Mouse (Mus musculus) CH12.LX (cell line): Measurements from ENCODE around the gene Mybpc3. TPM values are rescaled to one million over a fixed set of nuclear protein-coding genes. Genes with fewer than 3 reads are reported as not detected.

Source experiments
- DNase-seq: peaks from one replicate; pipeline ENCODE4 v3.0.0-alpha.2; 2013; ENCODE audit errors: extremely low read depth
- H3K27ac ChIP-seq: 2 replicates; pipeline ENCODE4 v1.5.1; 2012; ENCODE audit warnings: low read depth, mild to moderate bottlenecking, control low read depth, moderate library complexity; ENCODE audit not compliant: insufficient read depth
- H3K27me3 ChIP-seq: replicated peaks from 2 replicates; pipeline ENCODE3; 2012; ENCODE audit warnings: inconsistent platforms
- H3K36me3 ChIP-seq, 2 experiments: replicated peaks in 1 of 2; 2 replicates each; pipeline versions ENCODE3 to v1.6.1; 2012; ENCODE audit warnings: inconsistent platforms in 1 of 2, low read length in 1 of 2, mild to moderate bottlenecking in 1 of 2, mixed read lengths in 1 of 2, moderate library complexity in 1 of 2; ENCODE audit not compliant: control insufficient read depth in 1 of 2, insufficient read depth in 1 of 2
- H3K4me1 ChIP-seq, 2 experiments: 2 replicates each; pipeline ENCODE4 v1.6.1; 2012; ENCODE audit warnings: inconsistent platforms in 1 of 2, moderate library complexity in 1 of 2; ENCODE audit not compliant: insufficient read depth in 2 of 2, control insufficient read depth in 1 of 2
- H3K4me2 ChIP-seq: 2 replicates; pipeline ENCODE4 v1.6.1; 2012; ENCODE audit warnings: low read depth, mild to moderate bottlenecking, control low read depth; ENCODE audit not compliant: poor library complexity, insufficient read depth, severe bottlenecking
- H3K4me3 ChIP-seq, 3 experiments: fragments of 150-350 bp in 1 of 3; sonication (generic) in 1 of 3; replicated peaks in 1 of 3; 2 replicates each; pipeline versions ENCODE3 to v1.5.1; 2011 to 2012; ENCODE audit warnings: low read depth in 2 of 3, low read length in 2 of 3, mild to moderate bottlenecking in 2 of 3, moderate library complexity in 2 of 3, control low read depth in 1 of 3, improper control_type of control experiment in 1 of 3, inconsistent platforms in 1 of 3, mixed read lengths in 1 of 3; ENCODE audit not compliant: poor library complexity in 1 of 3
- H3K79me2 ChIP-seq: replicated peaks from 2 replicates; pipeline ENCODE4 v1.6.1; 2012; ENCODE audit warnings: mild to moderate bottlenecking, moderate library complexity; ENCODE audit not compliant: control insufficient read depth, poor library complexity, insufficient read depth, severe bottlenecking; ENCODE audit errors: extremely low read depth
- H3K9ac ChIP-seq: 2 replicates; pipeline ENCODE4 v1.6.1; 2012; ENCODE audit warnings: low read depth, mild to moderate bottlenecking, control low read depth, moderate library complexity; ENCODE audit not compliant: insufficient read depth
- H3K9me3 ChIP-seq: replicated peaks from 2 replicates; pipeline ENCODE3; 2012; ENCODE audit warnings: low read length, inconsistent platforms, mixed read lengths
- BHLHE40 ChIP-seq: IDR thresholded peaks from 2 replicates; pipeline ENCODE4 v1.6.1; 2011; ENCODE audit warnings: mild to moderate bottlenecking, low read depth, low read length, improper control_type of control experiment
- CHD1 ChIP-seq: IDR thresholded peaks from 2 replicates; pipeline ENCODE4 v1.6.1; 2012; ENCODE audit warnings: low read depth, low read length, improper control_type of control experiment, inconsistent platforms
- CHD2 ChIP-seq: IDR thresholded peaks from 2 replicates; pipeline ENCODE4 v1.6.1; 2011; ENCODE audit warnings: low read length, improper control_type of control experiment
- ELF1 ChIP-seq: IDR thresholded peaks from 2 replicates; pipeline ENCODE4 v1.6.1; 2014; ENCODE audit warnings: low read depth, mild to moderate bottlenecking, inconsistent platforms, low read length, improper control_type of control experiment
- EP300 ChIP-seq: IDR thresholded peaks from 2 replicates; pipeline ENCODE4 v1.6.1; 2011; ENCODE audit warnings: low read length, improper control_type of control experiment
- HCFC1 ChIP-seq: IDR thresholded peaks from 2 replicates; pipeline ENCODE4 v1.6.1; 2012; ENCODE audit warnings: low read depth, mild to moderate bottlenecking, inconsistent platforms, low read length, improper control_type of control experiment
- IRF4 ChIP-seq: IDR thresholded peaks from 2 replicates; pipeline ENCODE4 v1.6.1; 2014; ENCODE audit warnings: low read depth, mild to moderate bottlenecking, inconsistent platforms, low read length, improper control_type of control experiment
- JUND ChIP-seq: conservative IDR thresholded peaks from 2 replicates; pipeline ENCODE4 v1.6.1; 2011; ENCODE audit warnings: low read depth, low read length, improper control_type of control experiment
- KAT2A ChIP-seq: IDR thresholded peaks from 2 replicates; pipeline ENCODE4 v1.6.1; 2012; ENCODE audit warnings: low read length, improper control_type of control experiment, inconsistent platforms; ENCODE audit not compliant: insufficient replicate concordance
- MAFK ChIP-seq: IDR thresholded peaks from 2 replicates; pipeline ENCODE4 v1.6.1; 2011; ENCODE audit warnings: low read length, improper control_type of control experiment; ENCODE audit not compliant: insufficient replicate concordance
- MAX ChIP-seq: IDR thresholded peaks from 2 replicates; pipeline ENCODE4 v1.6.1; 2011; ENCODE audit warnings: low read length, improper control_type of control experiment
- MAZ ChIP-seq: IDR thresholded peaks from 2 replicates; pipeline ENCODE4 v1.6.1; 2012; ENCODE audit warnings: low read depth, mild to moderate bottlenecking, inconsistent platforms, low read length, improper control_type of control experiment, moderate library complexity
- MEF2A ChIP-seq: IDR thresholded peaks from 2 replicates; pipeline ENCODE4 v1.6.1; 2014; ENCODE audit warnings: low read depth, mild to moderate bottlenecking, inconsistent platforms, low read length, improper control_type of control experiment, borderline replicate concordance
- MXI1 ChIP-seq: IDR thresholded peaks from 2 replicates; pipeline ENCODE4 v1.6.1; 2011; ENCODE audit warnings: mild to moderate bottlenecking, low read depth, low read length, improper control_type of control experiment
- MYC ChIP-seq: IDR thresholded peaks from 2 replicates; pipeline ENCODE4 v1.6.1; 2011; ENCODE audit warnings: low read depth, mild to moderate bottlenecking, improper control_type of control experiment, low read length
- NELFE ChIP-seq: IDR thresholded peaks from 2 replicates; pipeline ENCODE4 v1.6.1; 2011; ENCODE audit warnings: low read depth, low read length, improper control_type of control experiment
- NRF1 ChIP-seq: IDR thresholded peaks from 2 replicates; pipeline ENCODE4 v1.6.1; 2014; ENCODE audit warnings: low read depth, mild to moderate bottlenecking, inconsistent platforms, low read length, improper control_type of control experiment, moderate library complexity
- POLR2A ChIP-seq: IDR thresholded peaks from 2 replicates; pipeline ENCODE4 v1.6.1; 2011; ENCODE audit warnings: low read depth, mild to moderate bottlenecking, improper control_type of control experiment, low read length
- RAD21 ChIP-seq: IDR thresholded peaks from 2 replicates; pipeline ENCODE4 v1.6.1; 2011; ENCODE audit warnings: low read depth, mild to moderate bottlenecking, low read length, improper control_type of control experiment, moderate library complexity
- SIN3A ChIP-seq: IDR thresholded peaks from 2 replicates; pipeline ENCODE4 v1.6.1; 2012; ENCODE audit warnings: low read length, improper control_type of control experiment, inconsistent platforms
- TBP ChIP-seq: conservative IDR thresholded peaks from 2 replicates; pipeline ENCODE4 v1.6.1; 2011; ENCODE audit warnings: low read depth, low read length, improper control_type of control experiment
- TCF12 ChIP-seq: IDR thresholded peaks from 2 replicates; pipeline ENCODE4 v1.6.1; 2014; ENCODE audit warnings: low read depth, mild to moderate bottlenecking, inconsistent platforms, low read length, improper control_type of control experiment
- UBTF ChIP-seq: IDR thresholded peaks from 2 replicates; pipeline ENCODE4 v1.6.1; 2012; ENCODE audit warnings: low read depth, mild to moderate bottlenecking, inconsistent platforms, low read length, improper control_type of control experiment, moderate library complexity
- USF1 ChIP-seq: IDR thresholded peaks from 2 replicates; pipeline ENCODE4 v1.6.1; 2014; ENCODE audit warnings: low read depth, mild to moderate bottlenecking, inconsistent platforms, low read length, improper control_type of control experiment
- USF2 ChIP-seq: conservative IDR thresholded peaks from 2 replicates; pipeline ENCODE4 v1.6.1; 2011; ENCODE audit warnings: low read depth, low read length, improper control_type of control experiment
- ZC3H11A ChIP-seq: IDR thresholded peaks from 2 replicates; pipeline ENCODE4 v1.6.1; 2012; ENCODE audit warnings: low read depth, mild to moderate bottlenecking, inconsistent platforms, low read length, improper control_type of control experiment
- ZMIZ1 ChIP-seq: IDR thresholded peaks from 2 replicates; pipeline ENCODE4 v1.6.1; 2012; ENCODE audit warnings: low read depth, mild to moderate bottlenecking, inconsistent platforms, low read length, improper control_type of control experiment
- ZNF384 ChIP-seq: IDR thresholded peaks from 2 replicates; pipeline ENCODE4 v1.6.1; 2012; ENCODE audit warnings: low read depth, low read length, improper control_type of control experiment, inconsistent platforms
- dilution Hi-C: fragments of 300-500 bp; cut with MboI; formaldehyde crosslinking; loops from 2 replicates; pipeline ENCODE4 v1.14.3; 2020; ENCODE audit warnings: low sequenced_read_pairs; ENCODE audit not compliant: extremely low pct_unique_long_range_greater_than_20kb, extremely low pct_ligation_motif_present
- in situ Hi-C: fragments of 300-500 bp; cut with MboI; formaldehyde crosslinking; loops from 3 replicates; pipeline ENCODE4 v1.14.3; 2019; ENCODE audit warnings: low sequenced_read_pairs, low pct_ligation_motif_present, low pct_unique_long_range_greater_than_20kb, mixed read lengths
- polyA plus RNA-seq: library from polyadenylated mRNA; unstranded; fragments of >175 nt; gene quantifications from 2 replicates; pipeline ENCODE4 v1.2.1, GENCODE M21; 2012; ENCODE audit warnings: low read depth; ENCODE audit not compliant: insufficient read length
- total RNA-seq, 2 experiments: library from RNA; depleted of rRNA; stranded (reverse); fragments of 300-350 nt in 1 of 2; fragments of >200 nt in 1 of 2; gene quantifications; 2 replicates each; pipeline ENCODE4 v1.2.3; 2012 to 2014

Gene Mybpc3
- total and polyA plus RNA-seq, 3 experiments, result 0.04 to 0.27 (median 0.07) TPM

- H3K4me3 ChIP-seq, result peak overlapping the region; percentile 77 to 87 (median 83)
- in situ Hi-C loops, result no loop called here
- peak overlapping the region; percentile 31; the same call in 1 of the 2 replicates for H3K27ac ChIP-seq
- DNase-seq, result peak; percentile 10
- peaks cover 8% of the 10 kb centered on the region for H3K79me2 ChIP-seq
- H3K4me1 ChIP-seq, result peaks cover 18 to 33% of the 10 kb centered on the region in 2 experiments
- peak overlapping the region; percentile 85; the same call in 1 of the 2 replicates for H3K4me2 ChIP-seq
- H3K9ac ChIP-seq, result peak overlapping the region; percentile 77
- dilution Hi-C loops, result no loop called here
- TF ChIP-seq BHLHE40, result peak; percentile 40
- TF ChIP-seq SIN3A, result peak; percentile 96
- peak; percentile 91 for TF ChIP-seq ZNF384
- TF ChIP-seq UBTF, result peak; percentile 85; the same call in 1 of the 2 replicates
- no peak for TF ChIP-seq MYC
- TF ChIP-seq ZMIZ1, result 0 out of 2 replicates have a peak, but pooled peaks have one; percentile 27
- no peak for TF ChIP-seq CHD2
- TF ChIP-seq ELF1, result peak; percentile 76
- peak; percentile 73 for TF ChIP-seq NELFE
- peak; percentile 91 for TF ChIP-seq MXI1
- TF ChIP-seq TCF12, result 0 out of 2 replicates have a peak, but pooled peaks have one; percentile 32
- peak; percentile 35; the same call in 1 of the 2 replicates for TF ChIP-seq IRF4
- no peak for TF ChIP-seq MEF2A
- TF ChIP-seq POLR2A, result peak; percentile 62; the same call in 1 of the 2 replicates
- no peak for TF ChIP-seq MAX
- peak; percentile 77 for TF ChIP-seq MAZ
- TF ChIP-seq NRF1, result peak; percentile 78
- no peaks in the 10 kb centered on the region for H3K9me3 ChIP-seq
- H3K27me3 ChIP-seq, result no peaks in the 10 kb centered on the region
- H3K36me3 ChIP-seq, result peaks cover 10 to 17% of the 10 kb centered on the region in 2 experiments
Measured at GRCm38 (mm10) chr2:91182405-91183147, 64.6 kb downstream of the Mybpc3 start.

- peak overlapping the region; percentile 77 for H3K9ac ChIP-seq
- TF ChIP-seq USF2 (no peak), TBP (no peak), KAT2A (peak; percentile 69; the same call in 1 of the 2 replicates), USF1 (no peak), SIN3A (no peak; the same call in 1 of the 2 replicates), CHD1 (peak; percentile 99), HCFC1 (peak; percentile 88), ZC3H11A (no peak), EP300 (no peak), ZNF384 (no peak), IRF4 (no peak), ELF1 (peak; percentile 37; the same call in 1 of the 2 replicates), BHLHE40 (no peak), RAD21 (no peak), MAFK (no peak), POLR2A (no peak; the same call in 1 of the 2 replicates), UBTF (no peak), CHD2 (no peak), JUND (no peak)
- dilution Hi-C loops, result no loop called here
- H3K4me2 ChIP-seq, result peak overlapping the region; percentile 50
- in situ Hi-C loops, result no loop called here
- peaks cover 5 to 11% of the 10 kb centered on the region in 2 experiments for H3K36me3 ChIP-seq
- no peaks in the 10 kb centered on the region for H3K27me3 ChIP-seq
- peak overlapping the region; percentile 31; the same call in 1 of the 2 replicates for H3K27ac ChIP-seq
- DNase-seq, result peak; percentile 99
- H3K79me2 ChIP-seq, result peaks cover 8% of the 10 kb centered on the region
- peaks cover 18 to 34% of the 10 kb centered on the region in 2 experiments for H3K4me1 ChIP-seq
- H3K4me3 ChIP-seq, result peak overlapping the region; percentile 77 to 87 (median 83)
- H3K9me3 ChIP-seq, result no peaks in the 10 kb centered on the region
Measured at GRCm38 (mm10) chr2:91183148-91183513, 65.2 kb downstream of the Mybpc3 start.
